Mouse (Mus musculus): Measurements from ENCODE around the gene Nln. TPM values are rescaled to one million over a fixed set of nuclear protein-coding genes. Genes with fewer than 3 reads are reported as not detected.

The Nln gene
- polyA plus RNA-seq, 1 experiment = 3.7 TPM

DNA sequence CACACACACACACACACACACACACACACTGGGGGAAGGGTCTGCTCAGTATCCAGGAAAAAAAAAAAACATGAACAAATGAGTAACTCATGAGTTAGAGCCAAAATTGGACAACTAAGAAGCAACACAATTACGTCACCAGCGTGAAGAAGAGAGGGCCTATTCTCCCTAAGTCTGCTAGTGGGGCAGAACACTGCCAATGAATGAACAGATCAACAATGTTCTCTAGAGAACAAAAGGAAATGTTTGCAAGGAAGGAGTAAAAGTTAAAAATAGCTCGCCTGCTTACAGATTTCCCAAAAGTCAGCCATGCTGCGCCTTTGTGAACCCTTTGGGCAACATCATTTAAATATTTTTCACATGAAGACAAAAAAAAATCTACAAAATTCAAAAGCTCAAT is 69.6 kb downstream of the Nln start:
- H3K27ac ChIP-seq (ENCODE audit: insufficient read depth, low read length) = no peak overlapping the region
- no peaks in the 10 kb centered on the region for H3K27me3 ChIP-seq (ENCODE audit: control insufficient read depth, insufficient read depth, low read length)
- H3K36me3 ChIP-seq (ENCODE audit: control insufficient read depth, insufficient read depth, low read length) = peaks cover under 1% of the 10 kb centered on the region; the same call in 1 of the 2 replicates
- DNase-seq (ENCODE audit: low read depth in 1 of 2, low spot score in 2 of 2) = no peak
- peaks cover 4% of the 10 kb centered on the region; the same call in 1 of the 2 replicates for H3K4me1 ChIP-seq (ENCODE audit: control insufficient read depth, insufficient read depth, insufficient read length)
- WGBS = 85% methylated on average over 4 of the region's 4 CpGs
- H3K4me3 ChIP-seq (ENCODE audit: extremely low read depth, insufficient read depth, insufficient read length) = no peak overlapping the region
- no peak for TF ChIP-seq CTCF (IDR thresholded peaks at IDR 0.05; ENCODE audit: extremely low read depth, insufficient read depth, insufficient read length, insufficient replicate concordance)
- TF ChIP-seq POLR2A (IDR thresholded peaks at IDR 0.05; ENCODE audit: low read depth, low read length) = no peak

DNA sequence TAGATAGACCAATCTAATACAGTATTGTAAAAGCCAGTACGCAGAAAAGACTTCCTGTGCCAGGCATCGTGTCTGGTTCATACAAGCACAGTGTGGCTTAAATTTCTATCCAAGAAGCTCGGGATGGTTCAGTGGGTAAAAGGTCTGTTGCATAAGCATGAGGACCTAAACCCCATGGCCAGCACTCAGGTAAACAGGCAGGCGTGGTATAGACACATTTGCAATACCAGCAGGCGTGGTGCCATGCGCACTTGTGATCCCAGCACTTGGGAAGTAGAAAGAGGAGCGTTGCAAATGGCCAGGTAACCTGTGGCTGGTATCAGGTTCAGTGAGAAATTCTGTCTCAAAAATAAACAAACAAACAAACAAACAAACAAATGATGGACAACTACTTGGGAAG is 70.5 kb downstream of the Nln start:
- H3K36me3 ChIP-seq (ENCODE audit: control insufficient read depth, insufficient read depth, low read length) = peaks cover 2% of the 10 kb centered on the region; the same call in 1 of the 2 replicates
- H3K27ac ChIP-seq (ENCODE audit: insufficient read depth, low read length) = no peak overlapping the region
- 92% methylated on average over 7 of the region's 7 CpGs for WGBS
- peaks cover 4% of the 10 kb centered on the region; the same call in 1 of the 2 replicates for H3K4me1 ChIP-seq (ENCODE audit: control insufficient read depth, insufficient read depth, insufficient read length)
- H3K4me3 ChIP-seq (ENCODE audit: extremely low read depth, insufficient read depth, insufficient read length) = no peak overlapping the region
- DNase-seq (ENCODE audit: low read depth in 1 of 2, low spot score in 2 of 2) = no peak
- H3K27me3 ChIP-seq (ENCODE audit: control insufficient read depth, insufficient read depth, low read length) = no peaks in the 10 kb centered on the region
- no peak for TF ChIP-seq CTCF (IDR thresholded peaks at IDR 0.05; ENCODE audit: extremely low read depth, insufficient read depth, insufficient read length, insufficient replicate concordance)
- TF ChIP-seq POLR2A (IDR thresholded peaks at IDR 0.05; ENCODE audit: low read depth, low read length) = no peak

DNA sequence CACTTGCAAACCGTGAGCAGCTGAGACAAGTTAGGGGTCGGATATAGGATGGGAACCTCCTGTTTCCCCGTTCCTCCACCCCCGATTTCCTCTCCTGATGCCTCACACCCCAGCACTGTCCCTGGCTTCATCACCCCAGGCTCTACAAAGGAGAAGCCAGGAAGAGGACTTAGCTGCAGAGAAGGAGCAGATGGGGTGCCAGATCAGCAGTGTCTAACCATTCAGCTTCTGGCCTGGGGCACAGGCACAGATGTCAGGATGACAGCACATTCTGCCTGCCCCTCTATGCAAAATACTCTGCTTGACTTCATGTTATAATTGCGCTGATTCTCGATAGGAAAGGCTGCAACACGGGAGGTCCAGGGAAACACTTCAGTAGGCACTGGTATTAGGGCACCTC is 71.1 kb downstream of the Nln start:
- no peak for DNase-seq (ENCODE audit: low read depth in 1 of 2, low spot score in 2 of 2)
- H3K4me3 ChIP-seq (ENCODE audit: extremely low read depth, insufficient read depth, insufficient read length) = no peak overlapping the region

DNA sequence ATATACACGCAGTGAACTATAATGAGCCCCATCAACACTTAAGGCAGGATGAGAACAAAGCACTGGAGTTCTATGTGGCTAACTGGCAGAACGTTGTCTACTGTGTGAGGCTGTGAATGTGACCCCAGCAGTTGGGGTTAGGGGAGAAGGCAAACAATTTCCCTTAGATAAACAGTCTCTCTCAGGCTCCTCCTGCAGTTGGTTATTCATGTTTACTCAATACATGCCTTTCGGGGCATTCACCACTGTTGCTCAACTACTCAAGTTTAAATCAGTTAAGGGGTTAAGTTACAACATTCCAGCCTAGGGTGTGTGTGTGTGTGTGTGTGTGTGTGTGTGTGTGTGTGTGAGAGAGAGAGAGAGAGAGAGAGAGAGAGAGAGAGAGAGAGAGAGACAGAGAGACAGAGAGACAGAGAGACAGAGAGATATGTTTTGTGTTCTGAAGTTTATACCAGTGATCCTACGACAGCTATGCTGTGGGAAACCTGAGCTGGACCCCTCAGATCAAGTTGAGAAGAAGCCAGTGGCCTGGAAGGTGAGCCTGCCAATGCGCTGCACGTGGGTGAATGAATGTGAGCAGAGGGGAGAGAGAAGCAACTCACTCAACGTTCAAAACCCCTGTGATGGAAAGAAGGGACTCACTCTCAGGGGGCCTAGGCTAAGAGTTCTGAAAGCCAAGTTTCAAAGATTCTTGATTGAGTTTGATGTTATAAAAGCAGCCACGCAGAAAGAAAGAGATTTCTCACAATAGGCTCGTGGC is 71.7 kb downstream of the Nln start:
- peaks cover 3% of the 10 kb centered on the region; the same call in 1 of the 2 replicates for H3K4me1 ChIP-seq (ENCODE audit: control insufficient read depth, insufficient read depth, insufficient read length)
- no peak for DNase-seq (ENCODE audit: low read depth in 1 of 2, low spot score in 2 of 2)
- H3K4me3 ChIP-seq (ENCODE audit: extremely low read depth, insufficient read depth, insufficient read length) = no peak overlapping the region
- no peaks in the 10 kb centered on the region for H3K27me3 ChIP-seq (ENCODE audit: control insufficient read depth, insufficient read depth, low read length)
- 84% methylated on average over 9 of the region's 9 CpGs for WGBS
- peaks cover 2% of the 10 kb centered on the region; the same call in 1 of the 2 replicates for H3K36me3 ChIP-seq (ENCODE audit: control insufficient read depth, insufficient read depth, low read length)
- TF ChIP-seq CTCF (IDR thresholded peaks at IDR 0.05; ENCODE audit: extremely low read depth, insufficient read depth, insufficient read length, insufficient replicate concordance) (no peak), POLR2A (IDR thresholded peaks at IDR 0.05; ENCODE audit: low read depth, low read length) (no peak)
- no peak overlapping the region for H3K27ac ChIP-seq (ENCODE audit: insufficient read depth, low read length)

More for the DNA sequence above, 71.1 kb downstream of the Nln start:
- peaks cover 2% of the 10 kb centered on the region; the same call in 1 of the 2 replicates for H3K36me3 ChIP-seq (ENCODE audit: control insufficient read depth, insufficient read depth, low read length)
- no peak overlapping the region for H3K27ac ChIP-seq (ENCODE audit: insufficient read depth, low read length)
- H3K4me1 ChIP-seq (ENCODE audit: control insufficient read depth, insufficient read depth, insufficient read length) = peaks cover 4% of the 10 kb centered on the region; the same call in 1 of the 2 replicates
- no peaks in the 10 kb centered on the region for H3K27me3 ChIP-seq (ENCODE audit: control insufficient read depth, insufficient read depth, low read length)
- WGBS = 86% methylated on average over 7 of the region's 7 CpGs
- TF ChIP-seq CTCF (IDR thresholded peaks at IDR 0.05; ENCODE audit: extremely low read depth, insufficient read depth, insufficient read length, insufficient replicate concordance) (no peak), POLR2A (IDR thresholded peaks at IDR 0.05; ENCODE audit: low read depth, low read length) (no peak)

DNA sequence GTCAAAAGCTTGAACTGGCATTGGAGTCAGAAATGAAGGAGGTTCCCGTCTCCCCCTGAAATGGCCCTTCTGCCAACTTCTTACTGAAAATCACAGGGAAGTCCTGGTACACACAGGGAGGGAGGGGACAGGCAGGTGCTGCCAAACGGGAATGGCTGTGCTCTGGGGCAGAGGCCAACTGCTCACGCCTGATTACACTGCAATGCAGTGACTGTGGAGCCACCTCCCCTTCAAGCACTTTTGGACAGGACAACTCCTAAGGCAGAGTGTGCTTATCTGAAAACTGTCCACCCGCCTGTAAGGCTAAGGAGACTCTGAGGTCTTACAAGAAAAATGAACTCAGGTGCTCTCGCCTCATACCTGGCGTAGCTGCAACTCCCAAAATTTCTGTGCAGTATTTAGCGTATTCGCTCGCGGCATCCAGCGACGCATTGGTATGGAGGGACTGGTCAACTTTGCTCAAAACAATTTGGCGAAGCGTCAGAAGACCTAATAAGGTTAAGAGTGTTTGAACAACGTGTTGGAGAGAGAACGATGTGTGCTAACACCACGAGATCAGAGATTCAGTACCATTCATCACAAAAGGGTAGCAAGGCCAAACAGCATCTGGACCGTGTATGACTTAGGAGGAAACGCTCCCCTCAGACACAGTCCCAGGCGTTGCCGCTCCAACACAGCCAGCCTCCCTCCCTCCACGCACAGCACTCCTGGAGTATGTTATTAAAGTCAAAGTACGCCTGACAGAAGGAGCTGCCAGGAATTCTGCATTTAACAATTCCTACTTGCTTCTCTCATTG is 72.7 kb downstream of the Nln start:
- H3K27me3 ChIP-seq (ENCODE audit: control insufficient read depth, insufficient read depth, low read length) = no peaks in the 10 kb centered on the region
- 88% methylated on average over 23 of the region's 23 CpGs for WGBS
- H3K4me3 ChIP-seq (ENCODE audit: extremely low read depth, insufficient read depth, insufficient read length) = no peak overlapping the region
- H3K4me1 ChIP-seq (ENCODE audit: control insufficient read depth, insufficient read depth, insufficient read length) = 0 out of 2 replicates have a peak, but pooled peaks cover 2% of the 10 kb centered on the region
- no peak overlapping the region for H3K27ac ChIP-seq (ENCODE audit: insufficient read depth, low read length)
- DNase-seq (ENCODE audit: low read depth in 1 of 2, low spot score in 2 of 2) = no peak
- peaks cover 2% of the 10 kb centered on the region; the same call in 1 of the 2 replicates for H3K36me3 ChIP-seq (ENCODE audit: control insufficient read depth, insufficient read depth, low read length)
- TF ChIP-seq POLR2A (IDR thresholded peaks at IDR 0.05; ENCODE audit: low read depth, low read length) = no peak
- TF ChIP-seq CTCF (IDR thresholded peaks at IDR 0.05; ENCODE audit: extremely low read depth, insufficient read depth, insufficient read length, insufficient replicate concordance) = no peak

DNA sequence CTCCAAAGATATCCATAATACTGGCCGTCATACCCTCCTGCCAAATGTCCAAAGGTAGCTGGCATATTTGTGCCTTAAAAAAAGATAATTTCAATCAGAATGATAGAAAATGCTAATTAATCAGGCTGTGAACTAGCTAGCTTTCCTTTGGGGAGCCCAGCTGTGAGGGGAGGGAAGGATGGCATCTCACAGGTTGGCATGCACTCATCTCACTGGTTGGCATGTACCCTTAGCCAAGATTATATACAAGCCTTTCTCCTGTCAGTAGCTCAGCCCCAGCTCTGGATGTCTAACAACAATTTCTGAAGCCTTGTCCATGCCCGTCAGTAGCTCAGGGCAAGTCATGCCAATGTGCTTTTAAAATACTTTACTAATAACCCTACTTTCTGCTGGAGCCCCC is 73.8 kb downstream of the Nln start:
- Histone ChIP-seq H3K4me3 (ENCODE audit: extremely low read depth, insufficient read depth, insufficient read length) (no peak overlapping the region), H3K27me3 (ENCODE audit: control insufficient read depth, insufficient read depth, low read length) (no peaks in the 10 kb centered on the region)

More for the DNA sequence above, 73.8 kb downstream of the Nln start:
- 91% methylated on average over 2 of the region's 2 CpGs for WGBS
- Histone ChIP-seq H3K27ac (ENCODE audit: insufficient read depth, low read length) (no peak overlapping the region), H3K4me1 (ENCODE audit: control insufficient read depth, insufficient read depth, insufficient read length) (0 out of 2 replicates have a peak, but pooled peaks cover 2% of the 10 kb centered on the region), H3K36me3 (ENCODE audit: control insufficient read depth, insufficient read depth, low read length) (peaks cover 2% of the 10 kb centered on the region; the same call in 1 of the 2 replicates)
- DNase-seq (ENCODE audit: low read depth in 1 of 2, low spot score in 2 of 2) = no peak
- TF ChIP-seq CTCF (IDR thresholded peaks at IDR 0.05; ENCODE audit: extremely low read depth, insufficient read depth, insufficient read length, insufficient replicate concordance) (no peak), POLR2A (IDR thresholded peaks at IDR 0.05; ENCODE audit: low read depth, low read length) (no peak)

All from spleen, adult 2 months (tissue).